Mouse (Mus musculus) induced T-regulatory cell, adult 2 months (primary cell): ENCODE results near the gene Tmem268.
A peak's percentile ranks its signal among the peaks of the same experiment; 100 is the strongest.

Experiments used
- DNase-seq: peaks from one replicate; pipeline ENCODE4 v3.0.0-alpha.2; 2012; ENCODE audit warnings: low read depth

Gene Tmem268

DNA sequence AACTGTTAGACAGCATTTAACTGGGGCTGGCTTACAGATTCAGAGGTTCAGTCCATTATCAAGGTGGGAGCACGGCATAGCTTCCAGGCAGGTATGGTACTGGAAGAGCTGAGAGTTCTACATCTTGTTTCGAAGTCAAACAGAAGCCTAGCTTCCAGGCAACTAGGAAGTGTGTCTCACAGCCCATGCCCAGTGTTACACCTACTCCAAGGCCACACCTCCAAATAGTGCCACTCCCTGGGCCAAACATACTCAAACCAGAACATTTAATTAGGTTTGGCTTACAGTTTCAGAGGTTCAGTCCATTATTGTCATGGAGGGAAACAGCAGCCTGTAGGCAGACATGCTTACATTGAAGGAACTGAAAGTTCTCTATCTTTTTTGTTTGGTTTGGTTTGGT, 3.5 kb upstream of the Tmem268 start:
- DNase-seq = no peak

DNA sequence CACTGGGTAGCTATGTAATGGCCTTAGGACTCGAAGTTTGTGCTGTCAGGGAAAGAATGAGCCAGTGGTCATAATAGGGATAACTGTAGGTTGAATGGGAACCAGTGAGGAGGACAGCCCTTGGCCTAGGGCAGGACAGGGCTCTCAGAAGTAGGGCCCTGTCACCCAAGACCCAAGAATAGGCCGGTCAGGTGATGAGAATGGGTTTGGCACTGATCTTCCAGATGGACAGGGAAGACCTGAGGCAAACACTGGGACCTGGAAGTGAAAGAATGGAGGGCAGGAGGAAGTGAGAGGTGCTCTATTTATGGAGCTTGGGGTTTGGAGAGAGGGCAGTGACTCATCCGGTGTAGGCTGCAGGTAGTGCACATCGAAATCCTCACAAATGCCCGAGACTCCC, 1.9 kb upstream of the Tmem268 start:
- no peak for DNase-seq

DNA sequence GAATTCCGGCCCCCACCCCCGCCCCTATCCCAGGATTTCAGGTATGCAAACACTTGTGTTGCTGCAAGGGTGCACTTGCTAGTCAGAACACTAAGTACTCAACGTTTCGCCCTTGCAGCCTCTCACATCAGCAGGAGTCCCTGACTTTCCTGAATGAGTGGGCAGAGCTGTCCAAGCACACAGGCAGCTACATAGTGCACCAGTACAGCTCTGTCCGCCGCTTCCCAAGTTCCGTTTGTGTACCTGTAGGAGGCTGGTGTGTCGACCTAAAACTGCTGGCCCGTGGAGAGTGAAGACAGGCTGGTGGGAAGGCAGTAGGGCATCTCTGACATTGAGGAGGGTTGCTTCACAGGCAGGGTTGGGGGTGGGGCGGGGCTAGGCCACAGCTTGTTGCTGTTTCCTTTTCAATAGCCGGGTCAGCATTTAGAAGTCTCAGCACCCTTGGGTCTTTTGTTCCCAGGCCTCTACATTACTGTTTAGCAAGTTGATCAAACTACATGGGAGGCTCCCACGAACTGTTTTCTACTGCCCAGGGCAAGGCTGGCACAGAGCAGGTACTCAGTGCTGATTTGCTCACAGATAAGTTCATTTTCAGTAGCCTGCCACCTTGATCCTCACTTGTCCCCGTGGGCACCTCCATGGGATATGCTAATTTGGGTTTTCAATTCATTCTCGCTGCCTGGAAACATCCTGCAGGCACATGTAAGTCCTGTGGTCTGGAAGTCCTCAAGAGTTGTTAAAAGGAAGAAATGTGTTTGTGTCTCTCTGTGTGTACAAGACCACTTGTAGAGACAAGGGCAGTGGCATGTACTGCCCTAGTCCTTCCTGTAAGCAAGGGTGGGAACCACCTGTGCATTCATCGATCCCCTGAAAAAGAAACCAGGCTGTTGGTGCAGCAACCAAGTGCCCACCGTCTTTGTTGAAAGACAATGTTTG, 1.2 kb upstream of the Tmem268 start:
- peak; percentile 47 for DNase-seq

DNA sequence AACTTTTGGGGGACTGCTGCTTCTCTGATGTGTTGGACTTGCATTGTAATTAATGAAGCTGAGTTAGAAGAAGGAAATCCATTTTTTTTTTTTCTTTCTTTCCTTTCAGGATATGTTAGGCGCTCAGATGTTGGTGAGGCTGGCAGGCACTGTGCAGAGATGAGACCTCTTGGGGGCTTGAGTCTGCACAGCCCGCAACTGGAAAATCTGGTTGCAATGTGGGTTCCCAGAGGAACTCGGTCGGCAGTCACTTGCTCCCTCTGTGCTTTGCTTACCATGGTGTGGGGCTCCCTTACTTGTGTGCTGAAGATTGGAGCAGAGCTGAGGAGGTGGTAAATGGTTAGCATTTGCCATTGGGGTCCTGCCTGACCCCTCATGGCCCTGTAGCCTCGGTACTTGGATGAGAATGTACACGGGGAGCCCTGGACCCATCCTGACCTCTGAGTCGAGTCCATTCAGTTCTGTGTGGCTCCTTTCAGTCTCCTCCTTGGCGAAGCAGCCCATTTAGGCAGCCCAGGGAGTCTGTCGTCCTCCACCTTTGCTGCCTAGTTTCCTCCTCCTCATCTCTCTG, 631 bp downstream of the Tmem268 start:
- DNase-seq = no peak

DNA sequence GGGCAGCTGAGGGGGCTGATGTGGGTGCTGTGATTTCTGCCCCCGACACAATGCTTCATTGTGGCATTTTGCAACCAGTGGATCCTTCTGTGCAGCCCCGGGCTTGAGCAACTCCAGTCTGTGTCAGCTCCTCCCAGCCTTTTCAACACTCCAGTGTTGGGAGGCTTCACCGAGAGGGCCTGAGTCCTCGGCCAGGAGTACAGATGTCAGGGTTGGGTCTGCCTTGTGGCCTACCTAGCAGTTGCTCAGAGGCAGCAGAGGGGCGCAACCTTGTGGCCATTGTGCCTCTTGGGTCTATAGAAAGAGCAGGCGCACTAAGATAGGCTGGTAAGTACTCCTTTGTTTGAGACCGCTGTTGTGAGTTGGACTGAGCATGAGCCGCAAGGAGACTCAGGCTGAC, 1.5 kb downstream of the Tmem268 start:
- DNase-seq = no peak

DNA sequence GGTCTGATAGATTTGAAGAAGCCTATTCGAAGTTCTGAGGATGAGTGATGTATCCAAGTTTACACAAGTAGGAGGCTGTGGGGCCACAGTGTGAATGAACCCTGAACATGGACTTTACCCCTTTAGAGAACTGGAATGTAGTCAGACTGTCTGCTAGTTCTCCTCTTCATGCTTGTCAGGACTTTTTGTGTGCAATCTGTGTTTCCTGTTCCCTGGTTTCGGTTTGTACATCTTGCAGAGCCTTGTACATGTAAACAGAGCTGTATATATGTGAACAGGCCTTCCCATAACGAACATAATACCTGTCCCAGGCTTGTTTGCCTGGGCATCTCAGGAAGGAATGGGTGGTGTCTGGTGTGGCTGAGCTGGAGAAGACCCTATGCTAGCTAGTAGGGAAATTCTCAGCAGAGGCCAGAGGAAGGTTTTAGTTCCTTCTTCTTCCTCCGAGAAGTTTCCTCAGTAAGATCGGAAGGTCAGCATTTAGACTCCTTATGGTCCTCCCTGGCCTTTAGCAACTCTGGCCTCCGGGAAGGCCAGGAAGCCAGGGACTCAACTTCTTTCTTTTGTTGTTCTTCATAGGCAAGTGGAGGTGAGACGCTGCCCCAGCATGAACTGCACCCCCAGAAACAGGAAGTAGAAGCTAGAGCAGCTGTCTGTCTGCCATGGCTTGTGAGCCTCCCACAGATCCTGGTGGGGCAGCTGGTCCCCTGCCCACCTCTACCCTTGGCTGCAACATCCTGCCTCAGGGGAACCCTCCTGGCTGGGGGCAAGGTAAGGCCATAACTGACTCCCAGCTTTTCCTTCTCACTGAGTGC, 3.5 kb downstream of the Tmem268 start:
- DNase-seq = peak; percentile 75

DNA sequence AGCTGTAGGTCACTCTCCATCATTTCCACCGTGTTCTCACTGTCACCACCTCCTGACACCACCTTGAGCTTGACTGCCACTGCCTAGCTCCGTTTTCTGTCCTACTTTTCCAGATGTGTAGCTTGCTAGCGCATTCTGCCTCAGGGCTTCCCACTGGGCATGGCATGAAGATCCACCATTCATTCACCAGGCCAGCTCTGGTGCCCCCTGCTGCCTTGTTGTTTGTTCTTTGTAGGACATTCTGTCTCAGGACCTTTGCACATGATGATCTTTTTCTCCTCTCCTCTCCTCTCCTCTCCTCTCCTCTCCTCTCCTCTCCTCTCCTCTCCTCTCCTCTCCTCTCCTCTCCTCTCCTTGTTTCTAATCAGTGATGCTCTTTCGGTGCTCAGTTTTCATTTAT, 4.2 kb downstream of the Tmem268 start:
- DNase-seq = peak; percentile 44

DNA sequence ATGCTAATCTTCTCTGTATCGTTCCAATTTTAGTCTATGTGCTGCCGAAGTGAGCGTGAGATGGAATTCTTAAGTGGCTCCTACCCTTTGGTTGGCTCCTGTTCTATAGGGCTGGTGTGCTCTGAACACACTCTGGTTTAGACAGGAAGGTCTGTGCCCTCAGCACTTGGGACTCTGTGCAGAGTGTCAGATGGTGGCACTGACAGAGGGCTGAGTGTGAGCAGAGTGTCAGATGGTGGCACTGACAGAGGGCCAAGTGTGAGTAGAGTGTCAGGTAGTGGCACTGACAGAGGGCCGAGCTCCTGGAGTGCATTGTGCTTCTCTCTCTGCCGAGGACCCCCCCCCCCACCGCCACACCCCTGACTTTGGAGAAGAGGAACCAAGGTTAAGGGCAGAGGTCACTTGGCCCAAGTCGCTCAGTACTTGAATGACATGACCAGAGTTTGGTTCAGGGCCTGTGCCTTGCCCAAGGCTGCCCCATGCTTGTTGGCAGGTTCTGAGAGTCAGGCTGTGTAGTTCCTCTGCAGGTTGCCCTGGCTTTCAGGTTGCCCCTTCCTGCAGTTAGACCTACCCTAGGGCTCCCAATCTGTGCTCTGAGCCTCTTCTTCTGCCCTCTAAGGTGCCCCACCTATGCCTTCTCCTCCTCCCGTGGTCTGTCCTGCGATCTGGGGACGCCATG, 9.3 kb downstream of the Tmem268 start:
- DNase-seq = no peak

DNA sequence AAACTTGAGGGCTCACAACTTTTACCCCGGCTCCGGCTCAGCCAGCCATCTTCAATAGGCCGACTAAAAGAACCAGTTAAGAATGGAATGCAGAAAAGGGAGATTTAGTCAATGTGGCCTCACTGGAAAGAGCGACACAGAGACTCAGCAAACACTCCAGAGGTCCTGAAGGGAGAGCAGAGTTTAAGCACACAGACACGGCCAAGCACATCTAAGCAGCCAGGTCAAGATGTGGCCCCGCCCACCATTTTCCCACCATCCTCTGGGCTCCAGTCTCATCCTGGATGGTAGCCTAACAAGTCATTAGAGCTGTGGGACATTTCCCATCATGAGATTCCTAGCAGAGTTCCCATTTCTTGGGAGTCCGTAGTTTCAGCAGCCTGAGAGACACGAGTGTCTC, 10.7 kb downstream of the Tmem268 start:
- no peak for DNase-seq

DNA sequence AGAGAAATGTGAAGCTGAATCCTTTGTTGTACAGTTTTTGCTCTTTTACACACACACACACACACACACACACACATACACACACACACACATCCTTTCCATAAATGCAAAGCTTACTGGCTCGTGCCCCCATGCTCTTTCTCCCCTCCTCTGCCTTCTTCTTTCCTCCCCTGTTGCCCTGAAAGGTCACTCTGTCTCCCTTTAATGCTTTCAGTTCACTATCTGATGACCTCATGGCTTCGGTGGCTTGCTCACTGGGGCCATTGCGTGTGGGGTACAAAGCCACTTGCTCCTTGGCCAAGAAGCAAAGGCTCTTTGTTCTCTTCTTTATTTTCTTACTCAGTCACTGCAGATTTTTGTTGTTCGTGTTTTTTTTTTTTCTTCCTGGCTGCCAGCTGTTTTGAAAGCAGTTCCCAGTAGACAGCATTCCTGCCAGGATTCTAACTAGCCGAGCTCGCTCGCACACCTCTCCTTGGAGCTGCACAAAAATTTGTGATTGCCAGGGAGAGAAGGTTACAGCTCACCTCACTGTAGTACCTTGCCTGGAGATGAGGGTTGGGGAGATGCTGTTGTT, 11.7 kb downstream of the Tmem268 start:
- no peak for DNase-seq

DNA sequence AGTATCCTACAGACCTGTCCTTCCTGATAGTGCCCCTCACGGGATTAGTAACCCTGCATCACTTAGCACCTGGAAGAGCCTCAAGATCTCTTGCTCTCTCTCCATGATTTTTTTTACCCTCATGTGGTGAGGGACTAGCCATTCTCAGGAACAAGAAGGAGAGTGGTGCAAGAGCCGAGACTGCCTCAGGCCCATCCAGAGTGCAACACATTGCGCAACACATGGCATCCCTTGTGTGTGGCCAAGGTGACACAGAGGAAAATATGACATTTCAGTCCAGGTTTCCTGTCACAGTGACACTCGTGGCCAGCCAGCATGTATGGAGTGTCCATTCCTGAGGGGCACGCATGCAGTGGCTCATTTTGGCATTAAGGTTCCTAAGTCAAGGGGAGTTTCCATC, 14.0 kb downstream of the Tmem268 start:
- no peak for DNase-seq

DNA sequence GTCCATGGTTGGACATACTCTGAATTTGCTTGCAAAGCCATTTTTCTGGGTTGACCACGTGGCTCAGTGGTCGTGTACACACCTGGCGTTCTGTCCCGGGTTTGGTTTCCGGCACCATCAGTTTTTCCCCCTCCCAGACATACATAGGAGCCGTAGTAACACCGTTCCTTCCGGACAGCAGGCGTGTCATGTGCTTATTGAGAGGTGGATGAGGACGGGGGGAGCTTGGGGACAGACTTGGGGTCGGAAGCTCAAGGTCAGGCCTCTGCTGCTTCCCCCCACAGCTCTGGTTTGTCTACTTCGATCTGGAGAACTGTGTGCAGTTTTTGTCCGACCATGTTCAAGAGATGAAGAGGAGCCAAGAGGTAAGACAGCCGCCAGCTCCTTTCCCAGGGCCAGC, 21.1 kb downstream of the Tmem268 start:
- DNase-seq = no peak

DNA sequence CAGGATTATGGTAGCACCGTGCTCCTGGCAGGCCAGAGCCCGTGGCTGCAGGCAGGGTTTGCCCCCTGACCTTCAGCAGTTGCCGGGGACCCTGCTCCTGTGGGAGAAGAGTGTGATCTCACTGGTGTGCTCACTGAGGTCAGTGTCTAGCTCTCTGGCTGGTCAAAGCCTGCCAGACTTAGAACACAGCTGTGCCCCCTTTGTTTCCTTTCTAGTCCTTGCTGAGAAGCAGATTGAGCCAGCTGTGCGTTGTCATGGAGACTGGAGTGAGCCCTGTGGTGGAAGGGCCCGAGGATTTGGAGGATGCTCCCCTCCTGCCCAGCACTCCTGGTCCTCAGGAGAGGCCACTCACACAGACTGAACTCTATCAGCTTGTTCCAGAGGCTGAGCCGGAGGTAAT, 21.5 kb downstream of the Tmem268 start:
- DNase-seq = no peak

DNA sequence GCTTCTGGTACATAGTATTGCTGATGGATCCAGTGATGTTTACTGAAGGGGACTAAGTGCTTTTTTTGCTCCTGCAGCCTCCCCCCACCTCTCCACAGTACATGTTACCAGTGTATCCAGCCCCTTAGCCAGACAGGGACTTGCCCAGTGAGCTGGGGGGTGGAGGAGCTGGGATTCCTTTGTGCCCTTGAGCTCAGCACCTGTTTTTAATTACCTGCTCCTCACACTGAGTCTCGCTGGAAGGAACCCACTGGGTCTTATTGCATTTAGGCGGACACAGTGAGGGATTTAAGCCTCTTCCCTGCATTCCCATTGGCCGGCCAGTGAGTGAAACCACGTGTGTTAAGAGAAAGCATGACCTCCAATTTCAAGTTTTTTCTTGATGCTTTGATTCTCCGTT, 24.0 kb downstream of the Tmem268 start:
- DNase-seq = no peak

DNA sequence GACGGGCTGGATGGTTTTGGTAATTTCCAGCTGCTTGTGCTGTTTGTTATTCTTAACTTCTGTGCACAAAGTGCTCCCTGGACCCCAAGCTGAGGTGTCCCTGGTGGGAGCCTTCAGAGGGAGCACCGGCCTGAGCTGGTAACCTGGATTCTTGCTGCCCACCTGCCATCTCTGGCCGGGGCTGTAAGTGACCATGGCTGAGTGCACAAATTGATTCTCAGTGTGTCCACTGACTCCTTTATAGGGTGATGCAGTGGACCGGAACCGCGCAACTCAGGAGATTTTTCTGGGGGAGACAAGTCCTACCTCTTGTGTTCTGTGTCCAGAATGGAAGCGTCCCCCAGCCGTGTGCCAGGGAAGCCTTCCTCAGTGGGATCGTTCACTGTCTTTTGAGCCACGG, 26.6 kb downstream of the Tmem268 start:
- DNase-seq = no peak

DNA sequence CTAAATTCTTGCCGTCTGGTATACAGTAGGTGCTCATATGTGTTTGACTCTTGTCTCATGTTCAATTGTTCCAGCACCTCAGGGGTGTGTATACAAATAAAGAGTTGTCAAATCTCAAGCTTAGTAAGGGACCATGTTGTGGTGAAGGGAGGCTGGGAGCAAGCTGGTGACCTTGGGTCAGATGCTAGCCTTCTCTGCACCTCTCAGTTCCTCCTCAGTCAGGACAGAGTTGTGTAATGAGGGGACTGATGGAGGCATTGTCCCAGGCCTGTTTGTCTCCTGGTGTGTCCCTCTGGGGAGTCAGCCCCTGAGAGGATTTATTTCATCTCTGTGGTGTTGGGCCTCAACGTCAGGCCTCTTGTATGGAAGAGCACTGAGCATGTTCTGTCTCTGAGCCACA, 27.7 kb downstream of the Tmem268 start:
- no peak for DNase-seq

DNA sequence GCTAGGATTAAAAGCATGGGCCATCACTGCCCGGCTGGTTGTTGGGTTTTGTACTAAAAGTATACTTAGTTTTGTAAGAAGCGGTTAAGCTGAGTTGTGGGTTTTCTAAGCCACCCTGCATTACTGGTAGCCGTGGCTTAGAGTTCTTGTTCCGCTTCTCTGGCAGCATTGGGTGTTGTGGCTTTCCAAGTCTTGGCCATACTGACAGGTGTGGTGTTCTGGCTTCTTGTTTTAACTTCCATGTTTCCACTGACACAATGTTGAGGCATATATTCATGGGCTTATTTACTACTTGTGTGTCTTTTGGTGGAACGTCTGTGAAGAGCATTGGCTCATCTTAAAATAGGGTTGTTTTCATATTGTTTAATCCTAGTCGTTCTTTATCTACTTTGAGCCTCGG, 31.4 kb downstream of the Tmem268 start:
- peak; percentile 51 for DNase-seq

DNA sequence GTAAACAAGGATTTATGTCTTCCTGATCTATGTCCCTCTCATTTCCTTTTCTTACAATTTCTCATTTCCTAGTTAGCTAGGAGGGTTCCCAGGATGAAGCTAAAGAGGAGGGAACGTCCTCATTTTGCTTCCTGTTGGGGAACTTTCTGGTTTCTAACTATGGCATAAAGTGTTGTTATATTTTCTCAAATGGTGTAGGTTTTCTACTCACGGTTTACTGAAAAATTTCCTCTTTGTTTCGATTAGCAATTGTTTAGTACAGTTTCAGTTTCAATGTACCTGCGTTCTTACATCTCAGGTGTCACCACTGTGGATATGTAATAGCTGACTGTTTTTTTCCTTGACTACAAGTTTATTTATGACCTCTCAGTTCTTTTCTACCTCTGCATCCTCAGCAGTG, 32.0 kb downstream of the Tmem268 start:
- DNase-seq = peak; percentile 69

DNA sequence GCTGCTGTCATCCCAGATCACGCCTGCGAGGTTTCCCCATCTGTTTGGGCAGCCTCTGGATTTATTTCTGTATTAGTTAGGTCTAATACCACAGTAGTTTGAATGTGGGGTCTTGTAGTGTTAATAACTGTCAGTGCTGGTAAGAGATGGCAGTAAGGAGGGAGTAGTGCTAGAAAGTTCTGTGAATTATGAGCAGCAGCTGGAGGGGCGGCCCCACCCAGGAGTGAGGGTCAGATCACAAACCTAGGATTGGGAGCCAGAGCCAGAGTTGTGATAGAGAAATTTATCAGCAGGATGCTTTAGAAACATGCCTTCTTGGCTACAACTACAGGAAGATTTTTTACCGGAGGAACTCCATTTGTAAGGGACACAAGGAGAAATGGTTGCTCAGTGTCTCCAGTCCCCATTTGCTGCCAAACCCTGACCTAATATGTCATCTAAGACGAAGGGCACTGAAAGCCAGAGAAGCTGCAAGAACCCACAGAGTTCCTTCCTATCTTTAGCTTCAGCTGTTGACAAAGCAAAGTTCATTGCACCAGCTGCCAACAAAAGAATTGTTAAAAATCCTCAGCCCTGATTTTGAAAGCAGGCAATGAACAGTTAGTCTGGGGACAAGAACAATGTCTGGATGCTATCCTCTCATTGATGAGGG, 36.0 kb downstream of the Tmem268 start:
- DNase-seq = no peak

DNA sequence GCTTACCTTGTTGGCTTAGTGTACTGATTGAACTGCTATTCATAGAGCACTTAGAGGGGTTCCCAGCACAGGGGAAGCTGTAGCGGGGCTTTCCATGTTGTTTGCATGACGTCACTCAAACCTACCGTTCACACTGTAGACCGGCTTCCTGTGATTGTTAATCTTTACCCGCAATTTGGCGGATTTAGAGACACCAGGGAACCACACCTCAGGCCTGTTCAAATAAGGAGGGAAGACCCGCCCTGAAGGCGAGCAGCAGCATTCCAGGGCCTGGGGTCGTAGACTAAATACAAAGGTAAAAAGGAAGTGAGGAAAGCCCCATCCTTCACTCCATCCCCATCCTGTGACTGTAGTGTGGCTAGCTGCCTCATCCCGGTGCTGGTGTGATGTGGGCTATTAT, 36.7 kb downstream of the Tmem268 start:
- peak; percentile 85 for DNase-seq

DNA sequence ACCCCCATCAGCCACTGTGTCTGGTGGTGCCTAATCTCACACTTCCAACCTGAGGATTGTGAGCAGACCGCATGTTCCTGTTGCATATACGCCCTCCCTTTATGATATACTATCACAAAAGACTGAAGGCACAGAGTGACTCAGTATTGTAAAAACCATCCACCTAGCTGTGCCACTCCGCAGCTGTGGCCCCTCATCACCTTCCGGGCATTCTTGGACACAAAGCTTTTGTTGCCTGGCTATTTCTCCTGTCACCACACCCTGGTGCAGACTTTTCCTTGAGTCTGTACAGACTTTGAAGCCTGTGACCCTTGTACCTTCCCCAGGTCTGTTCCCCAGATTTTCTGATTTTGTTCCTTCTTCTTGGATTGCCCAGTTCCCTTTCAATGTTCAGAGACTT, 37.4 kb downstream of the Tmem268 start:
- DNase-seq = no peak
